Mouse (Mus musculus) forebrain, postnatal 0 days (tissue): ENCODE results near the gene Tacr3. TPM values are rescaled to one million over a fixed set of nuclear protein-coding genes. Genes with fewer than 3 reads are reported as not detected.

Source experiments
- ATAC-seq: fragments of 200-750 bp; cut with Nextera tagmentation; 2 replicates; pipeline ENCODE4 v1.8.0; 2017; ENCODE audit warnings: mild to moderate bottlenecking, moderate library complexity
- DNase-seq: peaks from one replicate; pipeline ENCODE4 v3.0.0-alpha.2; 2015
- H3K27ac ChIP-seq: fragments of 300-500 bp; sonication (generic); 2 replicates; pipeline ENCODE4 v1.5.1; 2014; ENCODE audit warnings: low read depth, mild to moderate bottlenecking, antibody characterized with exemption, low read length, moderate library complexity, mixed read lengths
- H3K27me3 ChIP-seq: fragments of 300-500 bp; sonication (generic); 2 replicates; pipeline ENCODE4 v1.6.1; 2014; ENCODE audit warnings: mild to moderate bottlenecking, low read length, mixed read lengths; ENCODE audit not compliant: insufficient read depth
- H3K36me3 ChIP-seq: fragments of 300-500 bp; sonication (generic); 2 replicates; pipeline ENCODE4 v1.6.1; 2014; ENCODE audit warnings: mild to moderate bottlenecking, moderate library complexity; ENCODE audit not compliant: insufficient read depth
- H3K4me1 ChIP-seq: fragments of 300-500 bp; sonication (generic); 2 replicates; pipeline ENCODE4 v1.6.1; 2014; ENCODE audit warnings: antibody characterized with exemption; ENCODE audit not compliant: insufficient read depth
- H3K4me2 ChIP-seq: fragments of 300-500 bp; sonication (generic); 2 replicates; pipeline ENCODE4 v1.6.1; 2014; ENCODE audit warnings: low read depth, mild to moderate bottlenecking, moderate library complexity
- H3K4me3 ChIP-seq: fragments of 300-500 bp; sonication (generic); 2 replicates; pipeline ENCODE4 v1.5.1; 2014; ENCODE audit warnings: low read depth, low read length, mixed read lengths
- H3K9ac ChIP-seq: fragments of 300-500 bp; sonication (generic); 2 replicates; pipeline ENCODE4 v1.6.1; 2014; ENCODE audit warnings: mild to moderate bottlenecking
- H3K9me3 ChIP-seq: fragments of 300-500 bp; sonication (generic); 2 replicates; pipeline ENCODE4 v1.6.1; 2016; ENCODE audit warnings: low read length
- CTCF ChIP-seq: sonication (generic); IDR thresholded peaks from 2 replicates; pipeline ENCODE4 v1.5.1; 2016; ENCODE audit warnings: antibody characterized with exemption, control low read depth, low read depth
- WGBS: fragments of 180-500 bp; shearing (Covaris S2); extraction: QIAGEN DNeasy Blood & Tissue Kit; methylation state at CpG from one replicate; pipeline ENCODE4 v1.1.7; 2014; 5-methylcytosine and 5-hydroxymethylcytosine counted together
- polyA plus RNA-seq: library from polyadenylated mRNA; unstranded; fragments of >200 nt; fragmentation: Nextera tagmentation; extraction: Ambion mirVana; gene quantifications from 2 replicates; pipeline ENCODE4 v1.2.1, GENCODE M21; 2015
- total RNA-seq: library from RNA; depleted of rRNA; stranded (reverse); fragments of >200 nt; gene quantifications from 2 replicates; pipeline ENCODE4 v1.2.3, GENCODE M21; 2014

Tacr3 gene
- total and polyA plus RNA-seq, 2 experiments from 2014 or later = 2.4 to 3.4 TPM

GRCm38 (mm10) chr3:134934703-134935102 lies 105.9 kb downstream of the Tacr3 start:
- Histone ChIP-seq H3K9ac (no peak overlapping the region), H3K36me3 (no peaks in the 10 kb centered on the region), H3K27me3 (no peaks in the 10 kb centered on the region), H3K27ac (no peak overlapping the region), H3K9me3 (no peaks in the 10 kb centered on the region), H3K4me3 (no peak overlapping the region), H3K4me1 (no peaks in the 10 kb centered on the region), H3K4me2 (no peak overlapping the region)
- WGBS = 49% methylated on average over 1 of the region's 1 CpGs
- ATAC-seq = no peak
- no peak for DNase-seq
- no peak for TF ChIP-seq CTCF

GRCm38 (mm10) chr3:134935461-134935860 lies 106.7 kb downstream of the Tacr3 start:
- Histone ChIP-seq H3K36me3 (no peaks in the 10 kb centered on the region), H3K9ac (no peak overlapping the region), H3K27ac (no peak overlapping the region), H3K4me2 (no peak overlapping the region), H3K27me3 (no peaks in the 10 kb centered on the region), H3K4me1 (no peaks in the 10 kb centered on the region), H3K4me3 (no peak overlapping the region), H3K9me3 (no peaks in the 10 kb centered on the region)
- ATAC-seq (peak; percentile 75), DNase-seq (peak; percentile 43)
- TF ChIP-seq CTCF = no peak
- WGBS = 32% methylated on average over 4 of the region's 4 CpGs

GRCm38 (mm10) chr3:134963461-134963860 lies 134.7 kb downstream of the Tacr3 start:
- Histone ChIP-seq H3K4me3 (no peak overlapping the region), H3K36me3 (no peaks in the 10 kb centered on the region), H3K27ac (no peak overlapping the region), H3K9ac (no peak overlapping the region), H3K9me3 (no peaks in the 10 kb centered on the region), H3K4me1 (no peaks in the 10 kb centered on the region), H3K4me2 (no peak overlapping the region), H3K27me3 (no peaks in the 10 kb centered on the region)
- no peak for TF ChIP-seq CTCF
- WGBS = 39% methylated on average over 6 of the region's 6 CpGs
- no peak for ATAC-seq
- peak; percentile 17 for DNase-seq

GRCm38 (mm10) chr3:134978902-134979301 lies 150.1 kb downstream of the Tacr3 start:
- ATAC-seq = no peak
- 30% methylated on average over 3 of the region's 3 CpGs for WGBS
- Histone ChIP-seq H3K9ac (no peak overlapping the region), H3K36me3 (no peaks in the 10 kb centered on the region), H3K4me3 (no peak overlapping the region), H3K27ac (no peak overlapping the region), H3K27me3 (no peaks in the 10 kb centered on the region), H3K4me2 (no peak overlapping the region), H3K9me3 (no peaks in the 10 kb centered on the region), H3K4me1 (no peaks in the 10 kb centered on the region)
- TF ChIP-seq CTCF = no peak
- DNase-seq = no peak

- Histone ChIP-seq H3K27me3 (no peaks in the 10 kb centered on the region), H3K4me1 (no peaks in the 10 kb centered on the region), H3K4me3 (no peak overlapping the region), H3K4me2 (no peak overlapping the region), H3K9me3 (no peaks in the 10 kb centered on the region), H3K36me3 (no peaks in the 10 kb centered on the region), H3K27ac (no peak overlapping the region), H3K9ac (no peak overlapping the region)
- no peak for TF ChIP-seq CTCF
- WGBS = 49% methylated on average over 3 of the region's 3 CpGs
- no peak for ATAC-seq
- no peak for DNase-seq
These were observed 151.3 kb downstream of the Tacr3 start for GRCm38 (mm10) chr3:134980140-134980539.
